Mouse (Mus musculus): ENCODE results near the gene Krt83. TPM values are rescaled to one million over a fixed set of nuclear protein-coding genes. Genes with fewer than 3 reads are reported as not detected.

Gene Krt83
- polyA plus RNA-seq, 1 experiment from 2014 or later, result not detected

GRCm38 (mm10) chr15:101495266-101495665 lies 4.0 kb upstream of the Krt83 start:
- no peaks in the 10 kb centered on the region for H3K4me1 ChIP-seq
- H3K36me3 ChIP-seq, result no peaks in the 10 kb centered on the region
- WGBS (ENCODE audit: insufficient replicate concordance), result 79% methylated on average over 8 of the region's 8 CpGs
- H3K9me3 ChIP-seq (replicated peaks), result no peaks in the 10 kb centered on the region
- H3K4me3 ChIP-seq, result no peak overlapping the region
- H3K27me3 ChIP-seq (replicated peaks), result no peaks in the 10 kb centered on the region
- no peak overlapping the region for H3K4me2 ChIP-seq
- H3K27ac ChIP-seq, result no peak overlapping the region
- ATAC-seq, result no peak
- H3K9ac ChIP-seq, result no peak overlapping the region

DNA sequence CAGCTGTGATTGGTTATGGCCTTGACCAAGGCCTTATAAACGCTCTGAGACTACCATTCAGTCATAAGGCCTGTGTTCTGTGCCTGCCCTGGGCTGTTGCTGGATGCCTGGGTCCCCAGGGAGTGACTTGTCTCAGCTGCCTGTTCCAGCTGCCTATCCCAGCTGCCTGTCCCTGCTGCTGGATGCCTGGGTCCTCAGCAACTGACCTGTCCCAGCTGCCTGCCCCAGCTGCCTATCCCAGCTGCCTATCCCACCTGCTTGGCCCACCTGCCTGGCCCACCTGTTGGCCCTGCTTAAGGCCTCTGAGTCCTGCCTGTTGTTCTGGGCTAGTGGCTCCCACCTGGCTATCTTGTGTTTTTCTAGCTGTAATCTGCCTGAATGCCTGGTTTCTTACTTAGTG lies 2.9 kb upstream of the Krt83 start:
- no peak overlapping the region for H3K4me3 ChIP-seq
- H3K27ac ChIP-seq, result no peak overlapping the region
- WGBS (ENCODE audit: insufficient replicate concordance), result 36% methylated on average over 1 of the region's 1 CpGs
- no peaks in the 10 kb centered on the region for H3K27me3 ChIP-seq (replicated peaks)
- no peak for ATAC-seq
- no peaks in the 10 kb centered on the region for H3K9me3 ChIP-seq (replicated peaks)
- H3K4me1 ChIP-seq, result no peaks in the 10 kb centered on the region
- H3K9ac ChIP-seq, result no peak overlapping the region
- H3K4me2 ChIP-seq, result no peak overlapping the region
- no peaks in the 10 kb centered on the region for H3K36me3 ChIP-seq

DNA sequence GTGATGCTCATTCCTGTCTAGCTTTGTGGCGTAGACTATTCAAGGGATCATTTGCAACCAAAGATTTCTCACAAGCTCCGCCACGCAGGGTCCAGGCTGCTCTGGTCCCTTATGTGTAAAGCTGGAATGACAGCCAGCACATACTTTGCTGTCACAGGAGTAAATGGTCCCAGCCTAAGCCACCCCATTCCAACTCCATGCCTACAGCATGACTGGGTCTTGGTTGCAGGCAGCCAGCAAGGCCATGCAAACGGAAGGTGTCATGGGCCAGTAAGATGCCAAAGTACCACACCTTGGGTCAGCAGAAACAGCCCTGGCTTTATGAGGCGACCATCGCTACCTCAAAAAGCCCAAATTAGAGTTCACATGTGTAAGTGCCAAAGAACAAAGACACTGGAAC lies 2.4 kb upstream of the Krt83 start:
- H3K27me3 ChIP-seq (replicated peaks), result no peaks in the 10 kb centered on the region
- no peaks in the 10 kb centered on the region for H3K4me1 ChIP-seq
- no peak overlapping the region for H3K9ac ChIP-seq
- no peaks in the 10 kb centered on the region for H3K36me3 ChIP-seq
- no peak overlapping the region for H3K4me3 ChIP-seq
- WGBS (ENCODE audit: insufficient replicate concordance), result 75% methylated on average over 6 of the region's 6 CpGs
- ATAC-seq, result no peak
- no peak overlapping the region for H3K4me2 ChIP-seq
- H3K9me3 ChIP-seq (replicated peaks), result no peaks in the 10 kb centered on the region
- H3K27ac ChIP-seq, result no peak overlapping the region

- no peaks in the 10 kb centered on the region for H3K36me3 ChIP-seq
- H3K27ac ChIP-seq, result no peak overlapping the region
- H3K4me3 ChIP-seq, result no peak overlapping the region
- H3K9ac ChIP-seq, result no peak overlapping the region
- H3K4me2 ChIP-seq, result no peak overlapping the region
- 39% methylated on average over 8 of the region's 8 CpGs for WGBS (ENCODE audit: insufficient replicate concordance)
- no peaks in the 10 kb centered on the region for H3K9me3 ChIP-seq (replicated peaks)
- no peak for ATAC-seq
- H3K27me3 ChIP-seq (replicated peaks), result no peaks in the 10 kb centered on the region
- H3K4me1 ChIP-seq, result no peaks in the 10 kb centered on the region
These were observed 1.4 kb upstream of the Krt83 start for GRCm38 (mm10) chr15:101492718-101493117.

DNA sequence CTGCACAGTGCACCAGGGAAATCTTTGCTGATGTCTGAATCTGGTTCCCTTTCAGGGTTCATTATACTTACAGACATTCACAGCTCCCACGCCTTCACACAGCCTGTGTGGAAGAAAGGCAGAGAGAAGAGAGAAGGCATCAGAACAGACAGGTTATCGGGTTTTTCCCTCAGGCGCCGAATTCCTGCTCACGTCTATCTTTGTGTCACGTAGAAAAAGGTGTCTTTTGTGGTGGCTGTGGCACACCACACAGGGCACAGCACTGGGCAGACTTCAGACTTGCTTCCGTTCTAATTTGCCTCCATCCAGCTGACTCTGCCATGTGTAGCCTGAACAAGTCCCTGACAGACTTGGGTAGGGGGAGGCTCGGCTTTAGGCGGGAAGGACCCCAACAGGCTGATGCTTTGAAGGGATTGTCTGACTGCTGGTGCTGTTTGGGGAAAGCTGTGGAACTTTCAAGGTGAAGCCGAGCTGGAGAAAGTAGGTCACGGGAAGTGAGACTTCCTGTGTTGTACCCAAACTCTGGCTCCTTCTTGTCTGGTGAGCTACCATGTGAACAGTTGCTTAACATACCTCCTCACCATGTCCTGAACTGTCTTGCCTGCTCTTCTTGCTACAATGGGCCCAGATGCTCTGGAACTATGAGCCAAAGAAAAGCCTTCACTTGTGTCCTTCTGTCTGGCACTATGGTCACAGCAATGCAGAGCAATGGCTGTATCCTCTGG lies 5.2 kb downstream of the Krt83 start:
- no peaks in the 10 kb centered on the region; the same call in 1 of the 2 replicates for H3K4me1 ChIP-seq
- H3K9ac ChIP-seq, result no peak overlapping the region
- H3K4me2 ChIP-seq, result no peak overlapping the region
- H3K9me3 ChIP-seq (replicated peaks), result no peaks in the 10 kb centered on the region
- H3K27me3 ChIP-seq (replicated peaks), result no peaks in the 10 kb centered on the region; the same call in 1 of the 2 replicates
- H3K27ac ChIP-seq, result no peak overlapping the region
- no peaks in the 10 kb centered on the region for H3K36me3 ChIP-seq
- no peak overlapping the region for H3K4me3 ChIP-seq
- 60% methylated on average over 11 of the region's 11 CpGs for WGBS (ENCODE audit: insufficient replicate concordance)
- ATAC-seq, result no peak

- WGBS (ENCODE audit: insufficient replicate concordance), result 39% methylated on average over 1 of the region's 1 CpGs
- ATAC-seq, result no peak
- no peak overlapping the region for H3K27ac ChIP-seq
- no peak overlapping the region for H3K4me2 ChIP-seq
- H3K9me3 ChIP-seq (replicated peaks), result no peaks in the 10 kb centered on the region
- H3K36me3 ChIP-seq, result no peaks in the 10 kb centered on the region
- peaks cover 6% of the 10 kb centered on the region for H3K27me3 ChIP-seq (replicated peaks)
- H3K4me3 ChIP-seq, result no peak overlapping the region
- no peak overlapping the region for H3K9ac ChIP-seq
- H3K4me1 ChIP-seq, result no peaks in the 10 kb centered on the region; the same call in 1 of the 2 replicates
These were observed 6.4 kb downstream of the Krt83 start for GRCm38 (mm10) chr15:101484939-101485338.

DNA sequence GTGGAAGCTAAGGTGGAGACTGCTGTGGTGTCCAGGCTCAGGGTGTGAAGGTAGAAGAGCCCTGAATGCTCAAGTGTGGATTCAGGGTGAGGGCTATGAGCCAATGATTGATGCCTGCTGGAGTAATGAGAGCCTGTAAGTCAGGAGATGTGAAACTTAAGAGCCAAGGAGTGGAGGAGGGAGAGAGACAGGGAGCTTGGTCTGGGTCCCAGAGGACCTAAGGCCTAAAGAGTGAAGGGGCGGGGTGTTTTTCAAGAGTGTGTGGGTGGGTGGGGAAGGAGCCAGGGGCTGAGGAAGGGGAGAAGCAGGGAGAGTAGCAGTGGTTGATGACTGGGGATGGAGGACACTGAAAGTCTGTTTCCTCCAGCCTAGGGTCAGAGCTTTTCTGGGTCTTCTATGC lies 7.7 kb downstream of the Krt83 start:
- peaks cover 19% of the 10 kb centered on the region for H3K27me3 ChIP-seq (replicated peaks)
- H3K9me3 ChIP-seq (replicated peaks), result no peaks in the 10 kb centered on the region
- H3K4me1 ChIP-seq, result peaks cover 9% of the 10 kb centered on the region
- H3K4me3 ChIP-seq, result no peak overlapping the region
- ATAC-seq, result no peak
- no peaks in the 10 kb centered on the region for H3K36me3 ChIP-seq
- no peak overlapping the region for H3K4me2 ChIP-seq
- no peak overlapping the region for H3K27ac ChIP-seq
- 91% methylated on average over 1 of the region's 1 CpGs for WGBS (ENCODE audit: insufficient replicate concordance)
- H3K9ac ChIP-seq, result no peak overlapping the region

DNA sequence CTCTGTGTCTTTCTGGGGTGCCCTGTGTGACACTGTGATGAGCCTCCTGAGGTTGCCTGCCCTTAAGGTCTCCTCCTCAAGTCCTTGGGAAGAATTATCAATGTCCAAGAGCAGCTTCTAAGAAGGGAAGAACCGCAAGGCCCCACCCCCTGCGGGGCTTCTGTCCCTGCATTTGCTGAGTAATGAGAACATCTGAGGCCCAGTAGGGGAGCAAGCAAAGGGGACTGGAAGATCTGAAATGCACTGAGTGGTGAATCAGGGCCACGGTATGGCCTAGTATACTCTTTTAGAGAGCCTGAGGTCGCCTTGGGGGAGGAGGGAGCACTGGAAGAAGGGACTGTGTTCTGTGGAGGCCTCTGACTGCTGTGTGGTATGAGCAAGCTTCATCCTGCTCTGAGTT lies 9.3 kb downstream of the Krt83 start:
- Histone ChIP-seq H3K36me3 (no peaks in the 10 kb centered on the region), H3K27ac (no peak overlapping the region), H3K9me3 (replicated peaks) (no peaks in the 10 kb centered on the region), H3K4me3 (no peak overlapping the region), H3K4me1 (peaks cover 9% of the 10 kb centered on the region), H3K4me2 (no peak overlapping the region), H3K27me3 (replicated peaks) (peaks cover 28% of the 10 kb centered on the region), H3K9ac (no peak overlapping the region)
- 27% methylated on average over 4 of the region's 4 CpGs for WGBS (ENCODE audit: insufficient replicate concordance)
- ATAC-seq, result no peak

DNA sequence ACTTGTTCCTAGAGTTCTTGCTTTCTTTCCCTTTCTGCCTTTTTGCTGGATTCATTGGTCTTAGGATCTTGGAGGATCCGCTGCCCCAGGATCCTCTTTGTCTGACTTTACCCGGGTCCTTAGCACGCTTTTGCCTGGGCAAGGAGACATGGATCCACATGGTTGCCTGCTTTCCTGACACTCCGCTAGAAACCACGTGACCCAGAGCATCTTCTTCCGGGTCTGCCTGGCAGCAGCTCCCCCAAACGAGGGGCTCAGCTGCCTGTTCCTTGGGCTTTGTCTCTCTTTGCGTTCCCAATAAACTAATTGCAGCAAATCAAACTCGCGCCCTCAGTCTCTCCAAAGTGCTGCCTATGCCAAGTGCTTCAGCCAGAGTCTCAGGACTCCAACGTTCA lies 11.6 kb downstream of the Krt83 start:
- peak overlapping the region; percentile 48 for H3K4me2 ChIP-seq
- ATAC-seq, result no peak
- H3K27ac ChIP-seq, result no peak overlapping the region
- peaks cover 28% of the 10 kb centered on the region for H3K27me3 ChIP-seq (replicated peaks)
- H3K9ac ChIP-seq, result no peak overlapping the region
- H3K9me3 ChIP-seq (replicated peaks), result no peaks in the 10 kb centered on the region
- 32% methylated on average over 11 of the region's 11 CpGs for WGBS (ENCODE audit: insufficient replicate concordance)
- peaks cover 9% of the 10 kb centered on the region for H3K4me1 ChIP-seq
- no peaks in the 10 kb centered on the region for H3K36me3 ChIP-seq
- no peak overlapping the region for H3K4me3 ChIP-seq

GRCm38 (mm10) chr15:101479007-101479665 lies 12.2 kb downstream of the Krt83 start:
- Histone ChIP-seq H3K36me3 (no peaks in the 10 kb centered on the region), H3K27ac (no peak overlapping the region), H3K4me3 (peak overlapping the region; percentile 16; the same call in 1 of the 2 replicates), H3K27me3 (replicated peaks) (peaks cover 28% of the 10 kb centered on the region), H3K4me1 (peaks cover 9% of the 10 kb centered on the region; the same call in 1 of the 2 replicates), H3K9ac (no peak overlapping the region), H3K9me3 (replicated peaks) (no peaks in the 10 kb centered on the region), H3K4me2 (peak overlapping the region; percentile 48)
- WGBS (ENCODE audit: insufficient replicate concordance), result 10% methylated on average over 31 of the region's 31 CpGs
- no peak for ATAC-seq

- Histone ChIP-seq H3K27ac (no peak within 1 kb of the TSS), H3K4me2 (no peak within 1 kb of the TSS), H3K27me3 (replicated peaks) (0 out of 2 replicates have a peak, but pooled peaks cover 6% of the 10 kb centered on the region), H3K9ac (no peak within 1 kb of the TSS), H3K4me3 (no peak within 1 kb of the TSS), H3K4me1 (no peaks in the 10 kb centered on the region), H3K36me3 (no peaks in the 10 kb centered on the region), H3K9me3 (replicated peaks) (no peaks in the 10 kb centered on the region)
- no peak for ATAC-seq
- WGBS (ENCODE audit: insufficient replicate concordance), result 20% methylated on average over 10 of the region's 10 CpGs
These were observed 18.3 kb downstream of the Krt83 start, which contains the start of gene Krt86 for GRCm38 (mm10) chr15:101472952-101473528. Krt86 (plus strand) TSS chr15:101473478.

- no peak for ATAC-seq
- 50% methylated on average over 4 of the region's 4 CpGs for WGBS (ENCODE audit: insufficient replicate concordance)
- no peaks in the 10 kb centered on the region for H3K36me3 ChIP-seq
- H3K4me2 ChIP-seq, result no peak overlapping the region
- no peak overlapping the region for H3K9ac ChIP-seq
- no peak overlapping the region for H3K27ac ChIP-seq
- H3K4me1 ChIP-seq, result no peaks in the 10 kb centered on the region
- H3K4me3 ChIP-seq, result no peak overlapping the region
- H3K9me3 ChIP-seq (replicated peaks), result no peaks in the 10 kb centered on the region
- H3K27me3 ChIP-seq (replicated peaks), result no peaks in the 10 kb centered on the region
These were observed 22.2 kb downstream of the Krt83 start for GRCm38 (mm10) chr15:101469093-101469492.
